Mouse (Mus musculus) right cerebral cortex, adult 18-20 months (tissue): ENCODE results near the gene Ndufb10.
A peak's percentile ranks its signal among the peaks of the same experiment; 100 is the strongest.
"Not testable (repeated sequence)": the region's sequence is repeated elsewhere in the genome, so short reads cannot be mapped to it uniquely, and the experiment has no call there.

ENCODE experiments used
- DNase-seq: peaks from one replicate; pipeline ENCODE4 v3.0.0; 2022; ENCODE audit warnings: mixed read lengths

Ndufb10 gene

GRCm38 (mm10) chr17:24733434-24734050 lies 9.3 kb upstream of the Ndufb10 start:
- DNase-seq, result no peak

- DNase-seq, result no peak
Observed at GRCm38 (mm10) chr17:24732233-24732935, 8.1 kb upstream of the Ndufb10 start.

GRCm38 (mm10) chr17:24730787-24731186 lies 6.5 kb upstream of the Ndufb10 start:
- no peak for DNase-seq

DNA sequence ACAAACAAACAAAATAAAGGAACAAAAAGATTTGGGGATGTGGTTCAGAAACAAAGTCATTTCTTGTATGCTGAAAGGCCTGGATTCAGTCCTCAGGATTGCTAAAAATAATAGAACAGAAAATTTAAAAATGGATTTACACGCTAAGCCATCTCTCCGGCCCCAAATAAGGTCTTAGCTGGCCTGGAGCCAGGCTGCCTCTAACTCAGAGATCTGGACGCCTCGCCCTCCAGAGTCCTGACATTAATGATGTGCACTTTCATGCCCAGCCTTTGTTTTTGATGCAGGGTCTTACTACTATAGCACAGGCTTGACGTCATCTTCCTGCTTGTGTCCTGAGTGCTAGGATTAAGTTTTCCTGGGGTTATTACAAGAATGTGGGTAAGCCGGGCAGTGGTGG lies 4.8 kb upstream of the Ndufb10 start:
- DNase-seq, result no peak

GRCm38 (mm10) chr17:24728184-24728583 lies 3.9 kb upstream of the Ndufb10 start:
- DNase-seq, result no peak

DNA sequence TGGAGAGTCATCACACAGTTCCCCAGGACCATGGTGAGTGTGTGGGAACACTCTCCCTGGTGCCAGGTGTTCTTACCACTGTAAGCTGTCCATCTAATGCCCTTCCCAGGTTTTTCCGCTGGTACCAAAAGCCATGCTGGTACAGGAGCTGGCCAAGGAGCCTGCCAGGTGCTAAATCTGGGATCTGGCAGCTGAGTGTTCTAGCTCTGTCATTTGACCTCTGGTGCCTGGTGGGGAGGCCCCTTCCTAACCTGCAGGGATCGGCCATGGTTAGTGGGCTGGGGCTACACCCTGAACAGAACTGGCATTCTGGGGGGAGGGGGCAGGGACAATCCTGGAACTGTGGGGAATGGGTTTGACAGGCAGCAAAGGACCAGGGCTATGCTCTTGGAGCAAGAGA lies 3.3 kb upstream of the Ndufb10 start, which contains the start of gene Rpl3l:
Gene Rpl3l, plus strand, starts transcription at position 203 of the 400 bp plus-strand sequence.
- no peak for DNase-seq

DNA sequence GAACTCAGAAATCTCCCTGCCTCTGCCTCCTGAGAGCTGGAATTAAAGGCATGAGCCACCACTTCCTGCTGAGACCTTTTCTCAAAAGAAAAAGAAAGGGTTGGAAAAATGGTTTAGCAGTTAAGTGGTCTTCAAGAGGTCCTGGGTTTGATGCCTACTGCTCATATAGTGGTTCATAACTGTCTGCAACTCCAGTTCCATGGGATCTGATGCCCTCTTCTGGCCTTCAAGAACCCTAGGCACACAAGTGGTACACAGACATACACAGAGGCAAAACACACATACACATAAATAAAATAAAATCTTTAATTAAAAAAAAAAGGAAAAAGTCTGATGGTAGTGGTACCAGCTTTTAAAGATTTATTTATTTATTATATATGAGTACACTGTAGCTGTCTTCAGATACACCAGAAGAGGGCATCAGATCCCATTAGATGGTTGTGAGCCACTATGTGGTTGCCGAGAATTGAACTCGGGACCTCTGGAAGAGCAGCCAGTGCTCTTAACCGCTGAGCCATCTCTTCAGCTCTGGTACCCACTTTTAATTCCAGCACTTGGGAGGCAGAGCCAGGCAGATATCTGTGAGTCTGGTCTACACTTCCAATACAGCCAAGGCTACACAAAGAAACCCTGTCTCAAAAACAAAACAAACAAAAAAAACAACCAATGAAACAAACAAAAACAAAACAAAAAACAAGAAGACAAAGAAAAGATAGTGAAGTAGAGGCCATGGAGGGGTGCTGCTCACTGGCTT lies 1.5 kb upstream of the Ndufb10 start:
- no peak for DNase-seq

DNA sequence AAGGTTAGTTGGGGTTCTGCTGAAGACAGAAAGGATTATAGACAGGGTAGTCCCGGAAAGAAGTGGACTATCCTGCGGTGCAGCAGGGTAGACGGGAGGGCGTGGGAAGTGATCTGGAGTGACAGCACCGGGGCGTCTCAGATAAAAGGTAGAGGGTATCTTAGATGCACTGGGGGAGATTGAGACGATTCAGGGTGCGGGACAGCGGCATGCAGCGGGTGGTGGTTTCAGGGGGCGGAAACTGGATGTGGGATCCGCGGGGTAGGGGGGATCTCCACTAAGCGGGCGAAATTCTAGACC lies 447 bp downstream of the Ndufb10 start:
- DNase-seq, result no peak

DNA sequence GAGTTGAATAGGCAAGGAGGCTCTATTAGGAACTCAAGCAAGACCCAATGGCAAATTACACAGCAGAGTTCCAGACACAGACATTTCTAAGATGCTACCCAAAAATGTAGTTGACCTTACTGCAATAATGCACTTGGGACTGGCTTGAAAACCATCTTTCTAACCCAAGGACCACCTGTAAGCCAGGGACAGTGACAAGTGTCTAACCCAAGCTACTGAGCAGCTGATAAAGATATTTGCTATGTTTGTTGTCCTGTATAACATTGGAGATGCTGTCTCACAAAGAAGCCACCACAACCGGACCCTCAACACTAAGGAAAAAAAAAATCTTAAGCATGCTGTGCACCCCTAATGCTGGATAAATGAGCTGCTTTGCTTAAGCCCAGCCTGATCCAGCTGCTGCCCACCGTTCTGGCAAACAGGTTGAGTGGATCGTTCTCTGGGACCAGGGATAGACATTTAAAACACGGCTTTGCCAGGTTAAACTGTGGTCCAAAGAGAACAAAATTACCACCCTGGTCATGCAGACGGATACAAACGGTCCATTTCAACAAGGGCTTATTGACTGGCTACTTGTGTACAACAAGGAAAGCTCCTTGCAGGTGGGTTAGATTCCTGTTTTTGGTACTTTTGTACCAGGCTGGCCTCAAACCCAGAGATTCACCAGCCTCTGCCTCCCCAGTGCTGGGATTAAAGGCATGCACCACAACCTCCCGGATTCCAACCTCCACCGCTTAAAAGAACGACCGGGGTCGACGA lies 977 bp downstream of the Ndufb10 start:
- no peak for DNase-seq

DNA sequence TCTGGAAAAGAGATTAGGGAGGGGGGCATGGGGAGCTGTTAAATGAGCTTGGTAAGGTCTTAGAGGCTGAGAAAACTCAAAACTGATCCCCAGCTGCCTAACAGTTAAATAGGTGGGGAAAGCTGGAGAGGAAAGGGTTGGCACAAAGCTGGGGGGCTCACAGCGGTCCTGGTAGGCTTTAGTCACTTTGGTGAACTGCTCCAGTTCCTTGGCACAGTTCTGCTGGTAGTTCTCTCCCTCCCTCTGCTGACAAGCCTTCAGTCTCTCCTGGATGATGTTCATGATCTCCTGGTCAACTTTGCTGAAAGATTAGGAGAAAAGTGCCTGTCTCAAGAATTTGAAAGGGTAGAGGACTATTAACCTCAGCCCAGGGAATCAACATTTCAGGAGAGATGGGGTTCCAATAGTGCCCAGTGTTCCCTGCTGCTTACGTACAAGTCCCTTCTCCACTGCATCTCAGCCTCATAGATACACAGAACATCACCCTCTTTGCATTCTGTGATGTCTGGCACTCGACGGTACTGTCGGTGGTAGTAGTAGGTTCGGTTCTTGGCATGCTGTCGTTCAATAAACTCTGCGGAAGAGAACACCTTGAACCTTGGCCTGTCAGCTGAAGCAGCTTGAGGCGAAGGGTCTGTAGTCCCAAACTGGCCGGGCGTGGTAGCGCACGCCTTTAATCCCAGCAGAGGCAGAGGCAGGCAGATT lies 1.9 kb downstream of the Ndufb10 start:
- DNase-seq, result no peak

- not testable (repeated sequence) for DNase-seq
Observed at GRCm38 (mm10) chr17:24721383-24721955, 2.8 kb downstream of the Ndufb10 start.

DNA sequence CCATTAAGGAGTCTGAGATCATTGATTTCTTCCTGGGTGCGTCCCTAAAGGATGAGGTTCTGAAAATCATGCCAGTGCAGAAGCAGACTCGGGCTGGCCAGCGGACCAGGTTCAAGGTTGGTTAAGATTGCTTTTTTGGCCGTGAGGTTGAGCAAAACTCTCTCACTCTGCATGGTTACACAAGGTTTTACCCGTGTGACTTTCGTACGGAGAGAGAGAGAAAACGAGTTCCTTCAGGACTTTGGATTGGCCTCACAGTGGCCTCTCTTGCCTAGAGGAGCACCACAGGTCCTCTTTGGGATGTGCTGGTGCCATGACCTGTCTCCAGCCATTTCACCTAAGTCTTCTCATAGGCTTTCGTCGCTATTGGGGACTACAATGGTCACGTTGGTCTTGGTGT lies 3.7 kb downstream of the Ndufb10 start:
- DNase-seq, result not testable (repeated sequence)

GRCm38 (mm10) chr17:24719494-24720222 lies 4.6 kb downstream of the Ndufb10 start:
- peak; percentile 99 for DNase-seq

DNA sequence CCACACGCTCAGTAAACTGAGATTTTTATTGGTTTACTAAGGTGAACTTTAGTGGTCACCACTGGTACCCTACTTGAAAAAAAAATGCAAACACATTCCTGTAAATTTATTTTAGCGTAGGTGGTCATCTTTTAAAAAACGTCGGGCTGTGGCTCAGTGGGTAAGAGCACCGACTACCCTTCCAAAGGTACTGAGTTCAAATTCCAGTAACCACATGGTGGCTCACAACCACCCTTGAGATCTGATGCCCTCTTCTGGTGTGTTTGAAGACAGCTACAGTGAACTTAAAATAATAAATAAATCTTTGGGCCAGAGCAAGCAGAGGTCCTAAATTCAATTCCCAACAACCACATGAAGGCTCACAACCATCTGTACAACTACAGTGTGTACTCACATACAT lies 5.3 kb downstream of the Ndufb10 start:
- DNase-seq, result not testable (repeated sequence)

GRCm38 (mm10) chr17:24717943-24718342 lies 6.3 kb downstream of the Ndufb10 start, which contains the start of the genes Rnf151 and Rps2:
Rnf151 (minus strand) TSS chr17:24718063.
Rps2 (plus strand) TSS chr17:24718116.
- DNase-seq, result no peak

DNA sequence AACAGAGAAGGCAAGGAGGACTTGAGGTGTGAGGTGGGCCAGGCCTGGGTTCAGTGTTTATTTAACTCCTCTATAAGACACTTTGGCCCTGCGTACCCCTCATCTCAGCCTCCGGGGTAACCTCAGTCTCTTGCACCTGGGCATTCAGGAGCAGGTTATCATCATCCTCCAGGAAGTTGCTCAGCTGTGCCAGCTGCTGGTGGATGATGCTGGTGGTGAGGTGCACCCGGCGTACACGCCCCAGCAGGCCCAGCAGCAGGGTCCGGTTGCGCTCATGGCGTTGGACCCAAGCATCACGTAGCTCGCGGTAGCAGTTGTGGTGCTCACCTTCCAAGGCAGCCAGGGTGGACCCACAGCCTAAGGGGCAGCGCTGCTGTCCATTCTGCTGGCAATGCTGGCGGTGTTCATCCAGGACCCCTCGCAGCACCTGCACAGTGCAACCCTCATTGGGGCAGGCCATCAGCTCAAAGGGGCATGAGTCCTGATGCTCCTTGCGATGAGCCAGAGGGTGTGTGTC lies 8.1 kb downstream of the Ndufb10 start:
- DNase-seq, result no peak

DNA sequence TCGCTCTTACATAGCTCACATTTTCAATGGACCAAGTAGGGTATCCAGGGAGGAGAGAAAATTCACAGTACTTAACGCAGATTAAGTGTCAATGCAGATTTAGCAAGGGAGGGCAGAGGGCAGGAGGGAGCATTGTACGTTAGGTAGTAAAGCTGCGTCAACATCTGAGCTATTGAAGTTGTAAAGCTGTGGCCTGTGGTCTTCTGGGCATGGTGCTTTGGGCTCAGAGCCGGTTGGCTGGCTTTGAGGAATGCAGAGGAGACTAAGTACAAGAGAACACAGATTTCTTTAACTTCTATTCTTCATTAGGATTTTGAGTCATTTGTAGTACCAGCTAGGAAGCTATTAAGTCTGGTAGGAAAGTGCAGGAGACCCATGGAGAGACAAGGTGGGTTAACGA lies 8.7 kb downstream of the Ndufb10 start:
- DNase-seq, result no peak

GRCm38 (mm10) chr17:24708646-24709045 lies 15.6 kb downstream of the Ndufb10 start:
- DNase-seq, result no peak

DNA sequence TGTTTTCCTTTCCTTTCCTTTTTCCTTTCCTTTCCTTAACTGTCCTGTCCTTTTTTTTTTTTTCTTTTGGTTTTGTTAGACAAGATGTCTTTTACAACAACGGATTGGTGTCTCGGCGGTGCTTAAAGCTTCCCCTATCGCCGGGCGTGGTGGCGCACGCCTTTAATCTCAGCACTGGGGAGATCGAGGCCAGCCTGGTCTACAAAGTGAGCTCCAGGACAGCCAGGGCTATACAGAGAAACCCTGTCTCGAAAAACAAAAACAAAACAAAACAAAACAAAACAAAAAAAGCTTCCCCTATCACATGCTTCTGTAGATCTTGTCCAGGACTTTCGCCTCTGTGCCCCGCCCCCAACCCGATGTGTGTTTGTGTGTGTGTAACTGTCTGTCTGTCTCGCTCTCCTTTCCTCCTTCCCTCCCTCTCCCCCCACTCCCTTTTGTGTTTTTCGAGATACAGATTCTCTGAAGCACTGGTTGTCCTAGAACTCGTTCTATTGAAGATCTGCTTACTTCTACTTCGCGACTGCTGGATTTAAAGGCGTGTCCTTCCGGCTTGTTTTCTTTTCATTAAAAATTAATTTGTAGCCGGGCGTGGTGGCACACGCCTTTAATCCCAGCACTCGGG lies 16.4 kb downstream of the Ndufb10 start:
- no peak for DNase-seq

DNA sequence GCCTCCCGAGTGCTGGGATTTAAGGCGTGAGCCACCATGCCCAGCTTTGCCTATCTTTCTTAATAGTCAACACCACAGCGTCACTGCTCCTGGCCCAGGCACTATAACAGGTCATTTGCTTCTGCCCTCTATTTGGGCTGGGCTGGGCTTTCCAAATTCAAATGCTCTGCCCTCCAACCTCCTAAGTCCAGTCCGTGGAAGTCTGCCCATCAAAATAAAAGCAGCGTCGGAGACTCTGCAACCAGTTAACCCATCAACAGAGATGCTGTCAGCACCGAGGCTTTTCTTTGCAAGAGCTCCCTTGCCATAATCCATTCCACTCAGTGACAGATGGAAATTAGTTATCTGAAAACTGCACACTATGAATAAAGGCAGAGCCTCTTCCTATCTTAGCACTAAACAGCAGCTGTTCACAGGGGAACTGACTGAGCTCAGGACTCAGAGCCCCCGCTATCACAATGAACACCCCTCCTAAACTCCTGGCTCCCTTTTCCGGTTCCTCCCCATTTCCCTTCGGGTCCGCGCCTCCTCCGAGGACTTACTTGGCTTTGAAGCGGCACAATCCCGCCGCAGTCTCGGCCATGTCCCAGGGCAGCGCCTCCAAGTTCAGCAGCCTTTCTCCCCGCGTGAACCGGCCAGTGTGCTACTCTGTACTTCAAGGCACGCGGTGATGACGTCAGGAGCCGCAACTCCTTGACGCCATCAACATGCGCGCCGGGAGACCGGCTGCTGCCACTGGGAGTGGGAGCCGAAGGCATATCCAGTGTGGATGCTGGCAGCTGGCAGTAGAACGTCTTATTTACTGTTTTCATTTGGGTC lies 17.1 kb downstream of the Ndufb10 start, which contains the start of gene Tbl3:
Gene Tbl3, minus strand, starts transcription at position 679 of the 819 bp plus-strand sequence.
- DNase-seq, result peak; percentile 94
